Mouse (Mus musculus): ENCODE measurements around the gene Trim62. TPM values are rescaled to one million over a fixed set of nuclear protein-coding genes. Genes with fewer than 3 reads are reported as not detected.

Gene Trim62
- 0.11 and 0.15 TPM in 2 replicates for polyA plus RNA-seq (2015; fragmentation: Nextera tagmentation; extraction: Ambion mirVana)

DNA sequence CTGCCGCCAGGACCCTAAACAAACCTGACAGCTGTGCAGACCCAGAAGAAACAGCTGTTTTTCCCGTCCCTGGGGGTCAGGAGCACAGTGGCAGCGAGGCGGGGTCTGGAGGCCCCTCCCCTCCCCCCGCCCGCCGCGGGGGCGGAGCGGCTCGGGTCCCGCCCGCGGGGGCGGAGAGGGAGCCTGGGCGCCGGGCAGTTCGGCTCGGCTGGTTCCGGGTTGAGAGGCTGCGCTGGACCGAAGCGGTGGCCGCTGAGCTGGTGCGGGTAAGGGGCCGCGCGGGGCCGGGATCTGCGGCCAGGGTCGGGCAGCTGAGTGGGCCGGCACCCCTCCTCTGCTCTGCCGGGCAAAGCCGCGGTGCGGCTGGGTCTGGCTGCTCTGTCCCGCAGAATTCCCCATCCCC lies at the start of gene Trim62:
Gene Trim62, plus strand, starts transcription at position 202 of the 403 bp plus-strand sequence.
- peak within 1 kb of the TSS; percentile 37; the same call in 1 of the 2 replicates for H3K9ac ChIP-seq (ENCODE audit: low read depth, low read length)
- peak; percentile 72 for ATAC-seq (ENCODE audit: low read depth)
- H3K36me3 ChIP-seq (ENCODE audit: control insufficient read depth, insufficient read depth): no peaks in the 10 kb centered on the region
- H3K9me3 ChIP-seq (replicated peaks; ENCODE audit: control insufficient read depth, low read length): no peaks in the 10 kb centered on the region
- H3K4me2 ChIP-seq (ENCODE audit: low read depth, low read length): peak within 1 kb of the TSS; percentile 86
- H3K4me1 ChIP-seq (ENCODE audit: control insufficient read depth, low read depth, low read length): peaks cover 8% of the 10 kb centered on the region
- peaks cover 53% of the 10 kb centered on the region for H3K27me3 ChIP-seq (ENCODE audit: control insufficient read depth, insufficient read depth, low read depth, low read length)
- H3K4me3 ChIP-seq (ENCODE audit: low read depth, low read length): peak within 1 kb of the TSS; percentile 64
- WGBS (ENCODE audit: insufficient replicate concordance): 0% methylated on average over 16 of the region's 37 CpGs
- H3K27ac ChIP-seq (ENCODE audit: low read length): no peak within 1 kb of the TSS

GRCm38 (mm10) chr4:128838202-128838601 lies 45.2 kb upstream of the Trim62 start:
- Histone ChIP-seq H3K27me3 (ENCODE audit: control insufficient read depth, insufficient read depth, low read depth, low read length) (no peaks in the 10 kb centered on the region), H3K9ac (ENCODE audit: low read depth, low read length) (no peak overlapping the region), H3K4me3 (ENCODE audit: low read depth, low read length) (no peak overlapping the region), H3K4me2 (ENCODE audit: low read depth, low read length) (no peak overlapping the region), H3K27ac (ENCODE audit: low read length) (no peak overlapping the region), H3K9me3 (replicated peaks; ENCODE audit: control insufficient read depth, low read length) (no peaks in the 10 kb centered on the region), H3K36me3 (ENCODE audit: control insufficient read depth, insufficient read depth) (no peaks in the 10 kb centered on the region), H3K4me1 (ENCODE audit: control insufficient read depth, low read depth, low read length) (no peaks in the 10 kb centered on the region)
- ATAC-seq (ENCODE audit: low read depth): no peak
- WGBS (ENCODE audit: insufficient replicate concordance): 29% methylated on average over 5 of the region's 5 CpGs

GRCm38 (mm10) chr4:128839811-128840738 lies 43.3 kb upstream of the Trim62 start:
- Histone ChIP-seq H3K9ac (ENCODE audit: low read depth, low read length) (no peak overlapping the region), H3K4me2 (ENCODE audit: low read depth, low read length) (no peak overlapping the region)

GRCm38 (mm10) chr4:128841259-128841658 lies 42.1 kb upstream of the Trim62 start:
- no peak overlapping the region for H3K4me3 ChIP-seq (ENCODE audit: low read depth, low read length)
- H3K4me1 ChIP-seq (ENCODE audit: control insufficient read depth, low read depth, low read length): peaks cover 5% of the 10 kb centered on the region
- H3K4me2 ChIP-seq (ENCODE audit: low read depth, low read length): no peak overlapping the region
- H3K36me3 ChIP-seq (ENCODE audit: control insufficient read depth, insufficient read depth): no peaks in the 10 kb centered on the region
- H3K9me3 ChIP-seq (replicated peaks; ENCODE audit: control insufficient read depth, low read length): no peaks in the 10 kb centered on the region
- ATAC-seq (ENCODE audit: low read depth): no peak
- H3K9ac ChIP-seq (ENCODE audit: low read depth, low read length): no peak overlapping the region
- no peaks in the 10 kb centered on the region for H3K27me3 ChIP-seq (ENCODE audit: control insufficient read depth, insufficient read depth, low read depth, low read length)
- 62% methylated on average over 8 of the region's 8 CpGs for WGBS (ENCODE audit: insufficient replicate concordance)
- no peak overlapping the region for H3K27ac ChIP-seq (ENCODE audit: low read length)

More at GRCm38 (mm10) chr4:128839811-128840738, 43.3 kb upstream of the Trim62 start:
- Histone ChIP-seq H3K27me3 (ENCODE audit: control insufficient read depth, insufficient read depth, low read depth, low read length) (no peaks in the 10 kb centered on the region), H3K27ac (ENCODE audit: low read length) (peak overlapping the region; percentile 52; the same call in 1 of the 2 replicates), H3K36me3 (ENCODE audit: control insufficient read depth, insufficient read depth) (no peaks in the 10 kb centered on the region), H3K4me1 (ENCODE audit: control insufficient read depth, low read depth, low read length) (peaks cover 5% of the 10 kb centered on the region), H3K9me3 (replicated peaks; ENCODE audit: control insufficient read depth, low read length) (no peaks in the 10 kb centered on the region), H3K4me3 (ENCODE audit: low read depth, low read length) (no peak overlapping the region)
- peak; percentile 71 for ATAC-seq (ENCODE audit: low read depth)
- WGBS (ENCODE audit: insufficient replicate concordance): 41% methylated on average over 16 of the region's 16 CpGs

DNA sequence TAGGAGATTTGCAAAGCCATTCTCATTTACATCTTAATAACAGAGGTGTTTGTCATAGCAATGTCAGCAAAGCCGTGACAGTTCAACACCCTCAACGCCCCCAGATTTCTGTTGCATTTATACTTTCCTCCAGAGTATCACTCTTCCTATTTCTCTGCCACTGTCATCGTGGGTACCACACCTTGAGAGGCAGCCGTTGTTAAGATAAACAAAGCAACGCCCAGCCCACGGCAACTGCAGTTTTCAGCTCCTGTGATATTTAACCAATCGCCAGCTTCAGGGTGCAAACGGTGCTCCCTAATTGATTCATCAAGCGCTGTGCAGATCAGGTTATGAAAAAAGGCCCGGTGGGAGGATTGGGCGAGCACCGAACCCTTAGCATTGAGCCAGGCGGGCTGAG lies 38.8 kb upstream of the Trim62 start:
- no peaks in the 10 kb centered on the region for H3K9me3 ChIP-seq (replicated peaks; ENCODE audit: control insufficient read depth, low read length)
- H3K4me1 ChIP-seq (ENCODE audit: control insufficient read depth, low read depth, low read length): peaks cover 5% of the 10 kb centered on the region
- H3K36me3 ChIP-seq (ENCODE audit: control insufficient read depth, insufficient read depth): no peaks in the 10 kb centered on the region
- ATAC-seq (ENCODE audit: low read depth): no peak
- H3K4me3 ChIP-seq (ENCODE audit: low read depth, low read length): no peak overlapping the region
- 35% methylated on average over 13 of the region's 13 CpGs for WGBS (ENCODE audit: insufficient replicate concordance)
- H3K9ac ChIP-seq (ENCODE audit: low read depth, low read length): no peak overlapping the region
- H3K27ac ChIP-seq (ENCODE audit: low read length): no peak overlapping the region
- no peaks in the 10 kb centered on the region for H3K27me3 ChIP-seq (ENCODE audit: control insufficient read depth, insufficient read depth, low read depth, low read length)
- H3K4me2 ChIP-seq (ENCODE audit: low read depth, low read length): no peak overlapping the region

DNA sequence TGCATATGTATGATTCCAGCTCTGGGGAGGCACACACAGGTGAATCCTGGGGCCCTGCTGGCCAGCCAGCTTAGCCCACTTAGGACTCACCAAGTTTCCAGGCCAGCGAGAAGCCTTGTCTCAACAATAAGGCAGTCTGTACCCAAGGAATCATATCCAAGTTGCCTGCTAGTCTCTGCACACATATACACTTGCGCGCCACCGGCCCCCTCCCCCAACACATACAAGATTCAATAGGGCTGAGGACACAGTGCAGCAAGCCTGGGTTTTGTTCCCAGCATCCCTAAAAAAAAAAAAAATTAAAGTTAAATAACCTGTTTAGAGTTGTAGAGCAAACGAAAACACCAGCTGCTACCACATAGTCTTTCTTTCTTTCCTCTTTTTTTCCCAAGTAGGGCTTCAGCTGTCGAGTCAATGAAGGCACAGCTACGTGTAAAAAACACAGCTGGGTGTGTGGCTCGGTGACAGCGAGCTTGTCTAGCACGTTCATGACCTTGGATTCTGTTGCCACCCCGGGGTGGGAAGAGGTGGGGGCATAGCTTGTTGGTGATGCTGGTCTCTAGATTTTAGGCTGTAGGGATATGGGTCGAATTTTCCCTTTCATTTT lies 37.9 kb upstream of the Trim62 start:
- no peak overlapping the region for H3K4me2 ChIP-seq (ENCODE audit: low read depth, low read length)
- H3K9me3 ChIP-seq (replicated peaks; ENCODE audit: control insufficient read depth, low read length): no peaks in the 10 kb centered on the region
- no peak overlapping the region for H3K4me3 ChIP-seq (ENCODE audit: low read depth, low read length)
- no peaks in the 10 kb centered on the region for H3K27me3 ChIP-seq (ENCODE audit: control insufficient read depth, insufficient read depth, low read depth, low read length)
- no peak for ATAC-seq (ENCODE audit: low read depth)
- no peaks in the 10 kb centered on the region for H3K36me3 ChIP-seq (ENCODE audit: control insufficient read depth, insufficient read depth)
- WGBS (ENCODE audit: insufficient replicate concordance): 67% methylated on average over 12 of the region's 12 CpGs
- peaks cover 5% of the 10 kb centered on the region for H3K4me1 ChIP-seq (ENCODE audit: control insufficient read depth, low read depth, low read length)
- no peak overlapping the region for H3K9ac ChIP-seq (ENCODE audit: low read depth, low read length)
- H3K27ac ChIP-seq (ENCODE audit: low read length): no peak overlapping the region

GRCm38 (mm10) chr4:128848961-128849360 lies 34.4 kb upstream of the Trim62 start:
- no peak for ATAC-seq (ENCODE audit: low read depth)
- H3K36me3 ChIP-seq (ENCODE audit: control insufficient read depth, insufficient read depth): no peaks in the 10 kb centered on the region
- peaks cover 5% of the 10 kb centered on the region for H3K4me1 ChIP-seq (ENCODE audit: control insufficient read depth, low read depth, low read length)
- WGBS (ENCODE audit: insufficient replicate concordance): 61% methylated on average over 3 of the region's 3 CpGs
- H3K27ac ChIP-seq (ENCODE audit: low read length): no peak overlapping the region
- H3K27me3 ChIP-seq (ENCODE audit: control insufficient read depth, insufficient read depth, low read depth, low read length): no peaks in the 10 kb centered on the region
- H3K9ac ChIP-seq (ENCODE audit: low read depth, low read length): no peak overlapping the region
- H3K4me3 ChIP-seq (ENCODE audit: low read depth, low read length): no peak overlapping the region
- H3K4me2 ChIP-seq (ENCODE audit: low read depth, low read length): no peak overlapping the region
- H3K9me3 ChIP-seq (replicated peaks; ENCODE audit: control insufficient read depth, low read length): no peaks in the 10 kb centered on the region

GRCm38 (mm10) chr4:128849686-128850085 lies 33.7 kb upstream of the Trim62 start:
- no peak overlapping the region for H3K4me3 ChIP-seq (ENCODE audit: low read depth, low read length)
- no peaks in the 10 kb centered on the region for H3K36me3 ChIP-seq (ENCODE audit: control insufficient read depth, insufficient read depth)
- H3K27me3 ChIP-seq (ENCODE audit: control insufficient read depth, insufficient read depth, low read depth, low read length): no peaks in the 10 kb centered on the region
- no peak overlapping the region for H3K4me2 ChIP-seq (ENCODE audit: low read depth, low read length)
- H3K9ac ChIP-seq (ENCODE audit: low read depth, low read length): no peak overlapping the region
- 75% methylated on average over 7 of the region's 7 CpGs for WGBS (ENCODE audit: insufficient replicate concordance)
- ATAC-seq (ENCODE audit: low read depth): no peak
- no peak overlapping the region; the same call in 1 of the 2 replicates for H3K27ac ChIP-seq (ENCODE audit: low read length)
- no peaks in the 10 kb centered on the region for H3K9me3 ChIP-seq (replicated peaks; ENCODE audit: control insufficient read depth, low read length)
- H3K4me1 ChIP-seq (ENCODE audit: control insufficient read depth, low read depth, low read length): peaks cover 3% of the 10 kb centered on the region

Measured in liver, embryonic 16.5 days (tissue).